Mouse (Mus musculus) embryo, embryonic 10.5 days (tissue): ENCODE results near the gene Sall1.

Experiments
- DNase-seq: peaks from one replicate; pipeline ENCODE4 v3.0.0-alpha.2; 2015; ENCODE audit warnings: low spot score

Sall1 gene

DNA sequence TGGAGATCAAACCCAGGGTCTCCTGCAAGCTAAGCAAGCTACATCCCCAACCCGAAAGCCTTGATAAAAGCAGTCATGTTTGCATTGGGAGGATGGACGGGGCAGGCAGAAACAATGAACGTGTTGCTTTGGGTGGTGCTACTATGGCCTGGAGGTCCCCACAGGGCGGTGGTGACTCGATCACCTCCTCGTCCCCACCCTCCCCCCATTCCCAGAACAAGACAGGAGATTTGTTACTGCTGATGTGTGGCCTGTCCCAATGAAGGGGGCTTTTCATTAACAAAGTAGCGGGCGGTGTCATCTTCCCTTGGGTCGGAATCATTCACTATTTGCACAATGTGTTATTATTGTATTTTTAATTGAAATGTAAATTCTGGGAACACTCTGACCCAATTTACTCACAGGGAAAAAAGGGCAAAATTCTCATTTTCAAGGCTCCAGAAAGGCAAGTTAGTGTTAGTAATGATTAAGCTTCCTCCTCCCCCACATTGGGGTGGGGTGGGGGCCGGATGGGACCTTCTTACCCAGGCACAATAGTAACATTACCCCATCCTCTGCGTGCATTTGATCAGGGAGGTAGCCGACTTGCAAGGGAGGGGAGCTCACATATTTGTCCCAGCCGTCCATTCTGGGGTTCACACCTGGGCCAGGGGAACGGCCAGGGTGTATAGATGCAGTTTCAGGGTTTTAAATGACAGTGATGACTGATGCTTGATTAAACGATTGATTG lies 52.0 kb downstream of the Sall1 start:
- DNase-seq: no peak

DNA sequence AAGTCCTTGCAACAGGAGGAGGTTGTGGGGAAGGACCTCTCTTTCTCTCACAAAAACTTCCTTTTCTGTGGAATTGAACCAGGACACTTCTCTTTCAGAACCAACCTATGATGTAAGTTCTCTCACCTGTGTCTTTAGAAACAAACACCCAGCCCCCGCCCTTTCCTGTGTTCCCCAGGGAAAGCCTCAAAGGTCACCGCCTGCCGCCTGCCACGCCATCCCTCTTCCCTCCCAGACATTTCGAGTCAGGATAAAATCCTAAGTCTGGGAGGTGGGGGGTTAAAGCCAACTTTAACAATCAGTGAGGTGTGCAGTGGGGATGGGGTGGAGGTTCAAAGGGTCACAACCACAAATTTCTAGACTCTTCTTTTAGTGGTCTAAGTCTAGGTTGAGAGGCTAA lies 52.8 kb downstream of the Sall1 start:
- DNase-seq: no peak

DNA sequence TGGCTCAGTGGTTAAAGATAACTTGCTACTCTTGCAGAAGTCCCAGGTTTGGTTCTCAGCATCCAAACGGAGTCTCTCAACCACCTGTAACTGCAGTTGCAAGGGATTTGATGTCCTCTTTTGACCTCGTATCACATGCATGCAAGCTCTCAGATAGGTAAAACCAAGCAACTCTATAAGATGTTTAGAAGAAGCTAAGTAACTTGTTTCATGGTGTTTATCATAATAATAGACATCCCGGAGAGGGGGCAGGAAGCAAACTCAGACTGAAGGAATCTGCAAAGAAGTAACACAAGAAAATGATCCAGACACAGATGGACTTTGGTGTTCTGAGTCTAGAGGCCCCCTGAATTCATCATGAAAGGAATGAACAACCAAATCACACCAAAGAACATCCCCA lies 55.0 kb downstream of the Sall1 start:
- DNase-seq: no peak

DNA sequence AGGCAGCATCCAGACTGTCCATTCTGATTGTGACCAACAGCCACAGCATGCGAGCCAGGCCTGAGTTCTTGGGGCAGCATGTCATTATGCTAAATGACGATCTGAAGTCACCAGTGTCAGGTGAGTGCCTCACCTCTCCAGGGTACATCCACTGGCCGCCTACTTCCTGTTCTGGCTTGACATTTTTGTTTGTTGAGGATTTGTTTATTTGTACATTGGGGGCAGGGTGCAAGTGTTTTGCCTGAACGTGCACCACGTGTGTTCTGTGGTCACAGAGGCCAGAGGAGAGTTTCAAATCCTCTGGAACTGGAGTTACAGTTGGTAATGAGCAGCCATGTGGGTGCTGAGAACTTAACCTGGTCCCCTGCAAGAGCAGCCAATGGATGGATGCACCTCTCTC lies 60.5 kb downstream of the Sall1 start:
- DNase-seq: no peak
